25 mouse cellular contexts compared by ENCODE assay signal in genomic region chr2:93723138-93723744, GRCm38 (mm10).
A peak's percentile ranks its signal among the peaks of the same experiment; 100 is the strongest.
DNase-seq lines count a peak whose midpoint lies in the region; ATAC-seq and TF ChIP-seq lines count a peak whose summit lies in the region.
"Had no signal": no experiment of that assay in that cellular context is flagged by ENCODE, and none has a peak within 500 bp of the region (broad histone marks: within the 10 kb centered on the region; RNA-seq: fewer than 3 reads in every experiment).

No protein-coding gene starts in this region.

- no peak overlapping the region for H3K4me2 ChIP-seq in liver, embryonic 12.5 days
- H3K4me2 ChIP-seq in liver, postnatal 0 days (ENCODE audit: low read depth, low read length) = no peak overlapping the region
- H3K4me2 ChIP-seq in hindbrain, embryonic 13.5 days = no peak overlapping the region
- H3K4me2 ChIP-seq: embryonic facial prominence, embryonic 12.5 days; forebrain, embryonic 15.5 days; heart, embryonic 12.5 days; hindbrain, embryonic 15.5 days; limb, embryonic 12.5 days had no signal

- no peak for TF ChIP-seq CTCF in liver, adult 2 months (IDR thresholded peaks at IDR 0.05; ENCODE audit: low read depth, low read length)
- no peak for TF ChIP-seq CTCF in MEL (IDR thresholded peaks at IDR 0.05 in 2 of 3, conservative IDR thresholded peaks at IDR 0.05 in 1 of 3; ENCODE audit: control insufficient read depth in 1 of 3, insufficient read depth in 1 of 3, low read depth in 2 of 3, low read length in 3 of 3, poor library complexity in 1 of 3, severe bottlenecking in 1 of 3)
- no peak for TF ChIP-seq CTCF in liver, postnatal 0 days (IDR thresholded peaks at IDR 0.05; ENCODE audit: low read depth)

- no peak for ATAC-seq in liver, embryonic 12.5 days
- ATAC-seq in liver, postnatal 0 days = peak; percentile 81
- ATAC-seq in hindbrain, embryonic 13.5 days (ENCODE audit: low FRiP score) = no peak
- ATAC-seq: forebrain, embryonic 15.5 days; inflammation-experienced regulatory T-cells, adult 6 months had no signal

- no peaks in the 10 kb centered on the region for H3K27me3 ChIP-seq in liver, adult 2 months (ENCODE audit: control insufficient read depth, insufficient read depth, low read length)
- H3K27me3 ChIP-seq in liver, embryonic 12.5 days (replicated peaks) = no peaks in the 10 kb centered on the region
- no peaks in the 10 kb centered on the region for H3K27me3 ChIP-seq in MEL (ENCODE audit: control insufficient read depth in 1 of 2, insufficient read depth in 2 of 2, low read length in 2 of 2)
- H3K27me3 ChIP-seq in liver, postnatal 0 days (ENCODE audit: insufficient read depth, low read length) = no peaks in the 10 kb centered on the region
- no peaks in the 10 kb centered on the region for H3K27me3 ChIP-seq in hindbrain, embryonic 13.5 days
- H3K27me3 ChIP-seq: embryonic facial prominence, embryonic 12.5 days; forebrain, embryonic 15.5 days; heart, embryonic 12.5 days; hindbrain, embryonic 15.5 days; limb, embryonic 12.5 days had no signal

- H3K36me3 ChIP-seq in liver, adult 2 months (ENCODE audit: control insufficient read depth, insufficient read depth, low read length) = peaks cover 10% of the 10 kb centered on the region
- H3K36me3 ChIP-seq in liver, embryonic 12.5 days = peaks cover 14% of the 10 kb centered on the region
- H3K36me3 ChIP-seq in MEL (ENCODE audit: control insufficient read depth in 1 of 2, insufficient read depth in 2 of 2, low read length in 2 of 2) = no peaks in the 10 kb centered on the region; a peak in 1 of 4 replicates
- H3K36me3 ChIP-seq in liver, postnatal 0 days (replicated peaks; ENCODE audit: insufficient read depth, low read length) = 0 out of 2 replicates have a peak, but pooled peaks cover 2% of the 10 kb centered on the region
- peaks cover 30% of the 10 kb centered on the region for H3K36me3 ChIP-seq in hindbrain, embryonic 13.5 days

- TF ChIP-seq RAD21 in MEL (IDR thresholded peaks at IDR 0.05; ENCODE audit: low read depth, low read length) = no peak

- DNase-seq in liver, adult 2 months (ENCODE audit: extremely low read depth, low read depth, low spot score) = peak; percentile 92
- DNase-seq in MEL (ENCODE audit: low read depth, low spot score) = peak; percentile 34
- DNase-seq in liver, postnatal 0 days = no peak
- DNase-seq in yolk sac, embryonic 10.5 days (ENCODE audit: low spot score) = peak; percentile 30
- DNase-seq in spleen, postnatal 36 days (ENCODE audit: low spot score in 2 of 2) = no peak
- DNase-seq: adrenal gland, postnatal 25 days; cerebellum, adult 11-12 months; cerebellum, adult 9-11 months; embryo, embryonic 11 days; heart, adult 2 months; kidney, adult 8-10 months; kidney, postnatal 4 days; layer of hippocampus, adult 9-11 months; midbrain, embryonic 14.5 days had no signal

- H3K79me2 ChIP-seq in liver, adult 2 months (ENCODE audit: control insufficient read depth, insufficient read depth, low read length) = no peaks in the 10 kb centered on the region
- H3K79me2 ChIP-seq in MEL (ENCODE audit: control insufficient read depth, insufficient read depth, low read length, poor library complexity) = no peaks in the 10 kb centered on the region

- no peak overlapping the region for H3K4me3 ChIP-seq in liver, adult 2 months (ENCODE audit: insufficient read depth, low read depth, low read length)
- H3K4me3 ChIP-seq in liver, embryonic 12.5 days = no peak overlapping the region
- no peak overlapping the region for H3K4me3 ChIP-seq in MEL (ENCODE audit: control insufficient read depth in 1 of 2, insufficient read depth in 1 of 2, low read depth in 2 of 2, low read length in 2 of 2)
- H3K4me3 ChIP-seq in liver, postnatal 0 days (ENCODE audit: low read depth, low read length) = no peak overlapping the region
- no peak overlapping the region for H3K4me3 ChIP-seq in hindbrain, embryonic 13.5 days
- H3K4me3 ChIP-seq: embryonic facial prominence, embryonic 12.5 days; forebrain, embryonic 15.5 days; heart, adult 2 months; heart, embryonic 12.5 days; hindbrain, embryonic 15.5 days; limb, embryonic 12.5 days had no signal

- no peak for TF ChIP-seq EP300 in MEL (IDR thresholded peaks at IDR 0.05; ENCODE audit: low read depth in 1 of 2, low read length in 2 of 2)
- no peak for TF ChIP-seq EP300 in liver, postnatal 0 days (IDR thresholded peaks at IDR 0.05; ENCODE audit: low read depth)

- H3K9me3 ChIP-seq in liver, embryonic 12.5 days (replicated peaks) = no peaks in the 10 kb centered on the region
- H3K9me3 ChIP-seq in MEL (replicated peaks; ENCODE audit: insufficient read depth, low read length) = no peaks in the 10 kb centered on the region
- H3K9me3 ChIP-seq in liver, postnatal 0 days (ENCODE audit: low read length) = 0 out of 2 replicates have a peak, but pooled peaks cover 3% of the 10 kb centered on the region
- peaks cover 6% of the 10 kb centered on the region; the same call in 1 of the 2 replicates for H3K9me3 ChIP-seq in hindbrain, embryonic 13.5 days
- H3K9me3 ChIP-seq: forebrain, embryonic 15.5 days; heart, embryonic 12.5 days; hindbrain, embryonic 15.5 days had no signal

- no peak for TF ChIP-seq POLR2A in liver, adult 2 months (IDR thresholded peaks at IDR 0.05; ENCODE audit: extremely low read depth, insufficient read depth, low read length)
- no peak for TF ChIP-seq POLR2A in MEL (IDR thresholded peaks at IDR 0.05; ENCODE audit: control insufficient read depth in 1 of 2, insufficient read depth in 1 of 2, low read depth in 1 of 2, low read length in 2 of 2, poor library complexity in 1 of 2)

- H3K27ac ChIP-seq in liver, adult 2 months (replicated peaks; ENCODE audit: insufficient read depth, low read depth, low read length) = peak overlapping the region; percentile 98
- no peak overlapping the region for H3K27ac ChIP-seq in liver, embryonic 12.5 days
- H3K27ac ChIP-seq in MEL (ENCODE audit: control insufficient read depth, low read depth, low read length) = no peak overlapping the region
- peak overlapping the region; percentile 87 for H3K27ac ChIP-seq in liver, postnatal 0 days (ENCODE audit: low read depth)
- H3K27ac ChIP-seq in hindbrain, embryonic 13.5 days = no peak overlapping the region
- H3K27ac ChIP-seq: embryonic facial prominence, embryonic 12.5 days; forebrain, embryonic 15.5 days; heart, adult 2 months; hindbrain, embryonic 15.5 days; kidney, postnatal 0 days; limb, embryonic 12.5 days; liver, embryonic 14.5 days; macrophage had no signal

- no peak overlapping the region for H3K9ac ChIP-seq in liver, adult 2 months (ENCODE audit: low read depth, low read length)
- no peak overlapping the region for H3K9ac ChIP-seq in liver, embryonic 12.5 days
- no peak overlapping the region for H3K9ac ChIP-seq in MEL (ENCODE audit: control insufficient read depth, low read depth, low read length, poor library complexity, severe bottlenecking)
- no peak overlapping the region for H3K9ac ChIP-seq in liver, postnatal 0 days (replicated peaks)
- H3K9ac ChIP-seq in hindbrain, embryonic 13.5 days = no peak overlapping the region
- H3K9ac ChIP-seq: embryonic facial prominence, embryonic 12.5 days; forebrain, embryonic 15.5 days; heart, embryonic 12.5 days; hindbrain, embryonic 15.5 days; limb, embryonic 12.5 days; liver, embryonic 14.5 days had no signal

- H3K4me1 ChIP-seq in liver, adult 2 months (ENCODE audit: control insufficient read depth, insufficient read depth, low read length) = peaks cover 26% of the 10 kb centered on the region
- no peaks in the 10 kb centered on the region for H3K4me1 ChIP-seq in liver, embryonic 12.5 days
- H3K4me1 ChIP-seq in MEL (ENCODE audit: control insufficient read depth in 1 of 2, insufficient read depth in 2 of 2, low read length in 2 of 2) = peaks cover 0 to 2% of the 10 kb centered on the region in 2 experiments; a peak in 2 of 4 replicates
- H3K4me1 ChIP-seq in liver, postnatal 0 days (ENCODE audit: insufficient read depth) = peaks cover 16% of the 10 kb centered on the region
- H3K4me1 ChIP-seq in hindbrain, embryonic 13.5 days (replicated peaks) = peaks cover 23% of the 10 kb centered on the region
- H3K4me1 ChIP-seq: forebrain, embryonic 15.5 days; heart, embryonic 12.5 days had no signal

- 19% methylated on average over 2 of the region's 2 CpGs for WGBS in liver, adult 2 months
- WGBS in liver, embryonic 12.5 days (ENCODE audit: insufficient replicate concordance) = 74% methylated on average over 2 of the region's 2 CpGs
- 65% methylated on average over 2 of the region's 2 CpGs for WGBS in liver, postnatal 0 days (ENCODE audit: insufficient replicate concordance)
- 95% methylated on average over 2 of the region's 2 CpGs for WGBS in hindbrain, embryonic 13.5 days

TF ChIP-seq in MEL, 35 proteins besides CTCF, POLR2A, EP300 and RAD21:
- TF ChIP-seq MXI1 (IDR thresholded peaks at IDR 0.05; ENCODE audit: low read depth, low read length) (no peak), UBTF (IDR thresholded peaks at IDR 0.05; ENCODE audit: borderline replicate concordance, insufficient read depth, low read depth, low read length) (no peak), POLR2AphosphoS5 (IDR thresholded peaks at IDR 0.05; ENCODE audit: borderline replicate concordance, low read depth, low read length) (no peak), HCFC1 (IDR thresholded peaks at IDR 0.05; ENCODE audit: low read depth, low read length) (no peak), MYC (IDR thresholded peaks at IDR 0.05; ENCODE audit: low read depth, low read length) (no peak), TBP (IDR thresholded peaks at IDR 0.05; ENCODE audit: low read depth, low read length) (no peak), NRF1 (IDR thresholded peaks at IDR 0.05; ENCODE audit: insufficient read depth, low read depth, low read length, poor library complexity, severe bottlenecking) (no peak)

Comparison
In these comparisons a context has a peak if more than half of its experiments do, and no peak if none do; other contexts are left out.
1. DNase-seq: peak in liver, adult 2 months (single experiment), MEL (single experiment) and yolk sac, embryonic 10.5 days (single experiment); none in liver, postnatal 0 days (single experiment) and spleen, postnatal 36 days (0 of 2).
2. H3K27ac ChIP-seq: peak in liver, adult 2 months (single experiment) and liver, postnatal 0 days (single experiment); none in liver, embryonic 12.5 days (single experiment), MEL (single experiment) and hindbrain, embryonic 13.5 days (single experiment).